Comparison of ENCODE assay signal across 7 mouse cellular contexts in genomic region chr7:65370381-65370786, GRCm38 (mm10).
DNase-seq lines count a peak whose midpoint lies in the region; ATAC-seq and TF ChIP-seq lines count a peak whose summit lies in the region.

No protein-coding gene starts in this region.

- H3K4me1 ChIP-seq in brown adipose tissue, adult 24 weeks (ENCODE audit: control insufficient read depth, insufficient read depth, insufficient read length, low read length): peaks cover 12% of the 10 kb centered on the region
- peaks cover 36% of the 10 kb centered on the region for H3K4me1 ChIP-seq in kidney, embryonic 15.5 days

- under 1% methylated on average over 37 of the region's 46 CpGs for WGBS in kidney, embryonic 15.5 days

- peak; percentile 26 for DNase-seq in thymus, postnatal 4 days
- no peak for DNase-seq in thymus, postnatal 14 days
- peak; percentile 72 for DNase-seq in gastrocnemius, adult 2 months

- intact Hi-C loops in gastrocnemius, adult 2 months (cut with DNase I): loop anchor here (5.0 kb wide), 1 partner anchor 42 kb away; no protein-coding TSS in a partner anchor

- no peaks in the 10 kb centered on the region for H3K36me3 ChIP-seq in kidney, embryonic 15.5 days

- ATAC-seq in kidney, embryonic 15.5 days (replicated peaks; ENCODE audit: low FRiP score): peak; percentile 52
- peak; percentile 42; the same call in 1 of the 2 replicates for ATAC-seq in megakaryocyte-erythroid progenitor cell, adult 5-6 weeks (replicated peaks; ENCODE audit: low FRiP score, low TSS enrichment, poor library complexity, severe bottlenecking)
- no peak for ATAC-seq in frontal cortex, adult (ENCODE audit: low TSS enrichment)

- peak overlapping the region; percentile 68 for H3K4me2 ChIP-seq in kidney, embryonic 15.5 days

- TF ChIP-seq CTCF in gastrocnemius, adult 2 months (IDR thresholded peaks at IDR 0.05): no peak

- H3K4me3 ChIP-seq in brown adipose tissue, adult 24 weeks (ENCODE audit: insufficient read depth, low read depth, low read length): peak overlapping the region; percentile 85
- H3K4me3 ChIP-seq in gastrocnemius, adult 2 months: peak overlapping the region; percentile 94
- peak overlapping the region; percentile 86 for H3K4me3 ChIP-seq in kidney, embryonic 15.5 days (replicated peaks)

- H3K27ac ChIP-seq in brown adipose tissue, adult 24 weeks (replicated peaks; ENCODE audit: low read depth, low read length): peak overlapping the region; percentile 64
- peak overlapping the region; percentile 95 for H3K27ac ChIP-seq in gastrocnemius, adult 2 months
- peak overlapping the region; percentile 96 for H3K27ac ChIP-seq in kidney, embryonic 15.5 days

- H3K27me3 ChIP-seq in kidney, embryonic 15.5 days: no peaks in the 10 kb centered on the region

- peak overlapping the region; percentile 83 for H3K9ac ChIP-seq in kidney, embryonic 15.5 days

- no peaks in the 10 kb centered on the region for H3K9me3 ChIP-seq in kidney, embryonic 15.5 days (replicated peaks)
